In genomic region chr3:79576468-79576816, GRCm38 (mm10) we compare ENCODE assay signal across 11 mouse cellular contexts. TPM values are rescaled to one million over a fixed set of nuclear protein-coding genes. Genes with fewer than 3 reads are reported as not detected.
DNase-seq lines count a peak whose midpoint lies in the region; ATAC-seq and TF ChIP-seq lines count a peak whose summit lies in the region.
"Had no signal": no experiment of that assay in that cellular context is flagged by ENCODE, and none has a peak within 500 bp of the region (broad histone marks: within the 10 kb centered on the region; RNA-seq: fewer than 3 reads in every experiment).

No protein-coding gene starts in this region.

- peak overlapping the region; percentile 15; the same call in 1 of the 2 replicates for H3K4me2 ChIP-seq in heart, embryonic 16.5 days (ENCODE audit: low read depth, low read length)
- peak overlapping the region; percentile 25; the same call in 1 of the 2 replicates for H3K4me2 ChIP-seq in lung, embryonic 16.5 days (ENCODE audit: low read depth, low read length)
- 0 out of 2 replicates have a peak overlapping the region, but pooled peaks have one; percentile 3 for H3K4me2 ChIP-seq in hindbrain, embryonic 14.5 days (replicated peaks)
- H3K4me2 ChIP-seq in myocyte (ENCODE audit: low read depth) = peak overlapping the region; percentile 4

- no peaks in the 10 kb centered on the region for H3K36me3 ChIP-seq in heart, embryonic 16.5 days (ENCODE audit: control insufficient read depth, insufficient read depth)
- H3K36me3 ChIP-seq in lung, embryonic 16.5 days (ENCODE audit: control insufficient read depth, insufficient read depth, low read length) = no peaks in the 10 kb centered on the region
- no peaks in the 10 kb centered on the region for H3K36me3 ChIP-seq in hindbrain, embryonic 14.5 days (replicated peaks; ENCODE audit: control insufficient read depth, insufficient read depth)
- H3K36me3 ChIP-seq in myocyte (ENCODE audit: control insufficient read depth, insufficient read depth) = no peaks in the 10 kb centered on the region

- no peak overlapping the region for H3ac ChIP-seq in myocyte (ENCODE audit: control insufficient read depth, insufficient read length)

- H3K9me3 ChIP-seq in heart, embryonic 16.5 days (replicated peaks; ENCODE audit: control insufficient read depth, low read length) = no peaks in the 10 kb centered on the region
- H3K9me3 ChIP-seq in lung, embryonic 16.5 days (ENCODE audit: control insufficient read depth, low read length) = no peaks in the 10 kb centered on the region
- no peaks in the 10 kb centered on the region for H3K9me3 ChIP-seq in hindbrain, embryonic 14.5 days (ENCODE audit: control insufficient read depth, low read length)

- no peaks in the 10 kb centered on the region for H3K27me3 ChIP-seq in heart, embryonic 16.5 days (ENCODE audit: control insufficient read depth, insufficient read depth, low read length)
- H3K27me3 ChIP-seq in lung, embryonic 16.5 days (ENCODE audit: control insufficient read depth, insufficient read depth, low read depth, low read length) = no peaks in the 10 kb centered on the region
- no peaks in the 10 kb centered on the region for H3K27me3 ChIP-seq in hindbrain, embryonic 14.5 days (ENCODE audit: control insufficient read depth, insufficient read depth, low read length)
- H3K27me3 ChIP-seq in myocyte (ENCODE audit: control insufficient read depth, insufficient read depth, insufficient read length) = no peaks in the 10 kb centered on the region

- ATAC-seq in heart, embryonic 16.5 days (replicated peaks; ENCODE audit: extremely low read depth, insufficient read depth, low FRiP score) = no peak
- ATAC-seq in lung, embryonic 16.5 days (ENCODE audit: low read depth) = peak; percentile 24; the same call in 1 of the 2 replicates
- ATAC-seq in hindbrain, embryonic 14.5 days (ENCODE audit: low FRiP score) = no peak

- peaks cover 8% of the 10 kb centered on the region for H3K4me1 ChIP-seq in heart, embryonic 16.5 days (ENCODE audit: control insufficient read depth, insufficient read depth, low read length)
- no peaks in the 10 kb centered on the region for H3K4me1 ChIP-seq in lung, embryonic 16.5 days (replicated peaks; ENCODE audit: control insufficient read depth, insufficient read depth, low read length)
- no peaks in the 10 kb centered on the region; the same call in 1 of the 2 replicates for H3K4me1 ChIP-seq in hindbrain, embryonic 14.5 days (replicated peaks; ENCODE audit: control insufficient read depth, insufficient read depth, low read length)

- H3K9ac ChIP-seq in heart, embryonic 16.5 days (ENCODE audit: low read length) = peak overlapping the region; percentile 30; the same call in 1 of the 2 replicates
- no peak overlapping the region for H3K9ac ChIP-seq in lung, embryonic 16.5 days (ENCODE audit: low read length)
- H3K9ac ChIP-seq in hindbrain, embryonic 14.5 days = no peak overlapping the region

- H3K27ac ChIP-seq in heart, embryonic 16.5 days (ENCODE audit: low read length) = no peak overlapping the region
- H3K27ac ChIP-seq in lung, embryonic 16.5 days (ENCODE audit: low read length) = no peak overlapping the region
- 0 out of 2 replicates have a peak overlapping the region, but pooled peaks have one; percentile 3 for H3K27ac ChIP-seq in hindbrain, embryonic 14.5 days

- H3K79me2 ChIP-seq in myocyte (ENCODE audit: control insufficient read depth, insufficient read depth) = no peaks in the 10 kb centered on the region

- DNase-seq in heart, postnatal 4 days = no peak
- DNase-seq in lung, postnatal 4 days = no peak
- DNase-seq in hindbrain, embryonic 14.5 days (ENCODE audit: low spot score) = no peak
- no peak for DNase-seq in adrenal gland, postnatal 4 days (ENCODE audit: low spot score in 2 of 2)
- DNase-seq in cerebellum, postnatal 36 days = no peak
- DNase-seq: cerebellum, postnatal 25 days; heart, adult 18-20 months; thymus, postnatal 14 days had no signal

- no peak for TF ChIP-seq POLR2A in myocyte (IDR thresholded peaks at IDR 0.05; ENCODE audit: insufficient read length, low read depth)

- H3K4me3 ChIP-seq in heart, embryonic 16.5 days (ENCODE audit: low read length) = no peak overlapping the region
- no peak overlapping the region for H3K4me3 ChIP-seq in lung, embryonic 16.5 days (ENCODE audit: low read length)
- no peak overlapping the region for H3K4me3 ChIP-seq in hindbrain, embryonic 14.5 days (replicated peaks; ENCODE audit: low read length)
- H3K4me3 ChIP-seq in myocyte = no peak overlapping the region

- WGBS in heart, embryonic 16.5 days = 9% methylated on average over 3 of the region's 3 CpGs
- WGBS in lung, embryonic 16.5 days = 8% methylated on average over 3 of the region's 3 CpGs
- WGBS in hindbrain, embryonic 14.5 days = 14% methylated on average over 3 of the region's 3 CpGs

TF ChIP-seq in myocyte, 11 proteins besides CTCF, POLR2A, EP300 and RAD21:
- TF ChIP-seq MAX (IDR thresholded peaks at IDR 0.05; ENCODE audit: low read depth) = no peak
- TF ChIP-seq POLR2AphosphoS2 (IDR thresholded peaks at IDR 0.05; ENCODE audit: insufficient read length, low read depth) = no peak
- TF ChIP-seq TCF12 (IDR thresholded peaks at IDR 0.05; ENCODE audit: insufficient read depth, poor library complexity, severe bottlenecking) = no peak
- no peak for TF ChIP-seq E2F4 (IDR thresholded peaks at IDR 0.05; ENCODE audit: insufficient read depth)
- no peak for TF ChIP-seq USF1 (IDR thresholded peaks at IDR 0.05; ENCODE audit: low read depth)
- TF ChIP-seq MYOG (IDR thresholded peaks at IDR 0.05; ENCODE audit: control insufficient read depth in 1 of 3, insufficient read depth in 1 of 3, insufficient read length in 2 of 3, low read depth in 2 of 3) = no peak
- TF ChIP-seq REST (IDR thresholded peaks at IDR 0.05; ENCODE audit: insufficient read depth, insufficient read length) = no peak
- no peak for TF ChIP-seq MYOD1 (IDR thresholded peaks at IDR 0.05; ENCODE audit: control insufficient read depth in 1 of 3, insufficient read length in 2 of 3, low read depth in 2 of 3)
- no peak for TF ChIP-seq TCF3 (IDR thresholded peaks at IDR 0.05; ENCODE audit: insufficient read length, low read depth)
- no peak for TF ChIP-seq SRF (IDR thresholded peaks at IDR 0.05; ENCODE audit: control insufficient read depth, insufficient read length, low read depth)

RNA-seq across cellular contexts. Expression of gene Fnip2, which starts 8.8 kb away (rescaled TPM):
- polyA plus RNA-seq in heart, embryonic 16.5 days (2015; fragmentation: Nextera tagmentation; extraction: Ambion mirVana) = 2.6 and 2.7 TPM in 2 replicates
- 10 to 100 TPM; 17.8 to 19.4 TPM for total RNA-seq in heart, postnatal 4 days (2021)
- 3.2 and 3.5 TPM in 2 replicates for polyA plus RNA-seq in lung, embryonic 16.5 days (2015; fragmentation: Nextera tagmentation; extraction: Ambion mirVana)
- polyA plus RNA-seq in hindbrain, embryonic 14.5 days (2014; fragmentation: Nextera tagmentation; extraction: Ambion mirVana) = 5.9 and 9.9 TPM in 2 replicates
- polyA plus RNA-seq in myocyte (2012; fragmentation: generic; extraction: Trizol) = 2.5 TPM
- 10 to 100 TPM; 11.9 to 16.0 TPM for total RNA-seq in adrenal gland, postnatal 4 days (2021)

RNA-seq across cellular contexts. Expression of gene Ppid, which starts 14.7 kb away (rescaled TPM):
- polyA plus RNA-seq in heart, embryonic 16.5 days (2015; fragmentation: Nextera tagmentation; extraction: Ambion mirVana) = 99.8 and 119 TPM in 2 replicates
- total RNA-seq in heart, postnatal 4 days (2021) = 10 to 100 TPM; 40.1 to 48.0 TPM
- polyA plus RNA-seq in lung, embryonic 16.5 days (2015; fragmentation: Nextera tagmentation; extraction: Ambion mirVana) = 150 and 152 TPM in 2 replicates
- polyA plus RNA-seq in hindbrain, embryonic 14.5 days (2014; fragmentation: Nextera tagmentation; extraction: Ambion mirVana) = 151 and 157 TPM in 2 replicates
- polyA plus RNA-seq in myocyte (2012; fragmentation: generic; extraction: Trizol) = 32.1 TPM
- total RNA-seq in adrenal gland, postnatal 4 days (2021) = 10 to 100 TPM; 50.3 to 56.2 TPM

RNA-seq across cellular contexts. Expression of gene 4930579G24Rik, which starts 52.4 kb away (rescaled TPM):
- 21.6 and 27.6 TPM in 2 replicates for polyA plus RNA-seq in heart, embryonic 16.5 days (2015; fragmentation: Nextera tagmentation; extraction: Ambion mirVana)
- total RNA-seq in heart, postnatal 4 days (2021) = 10 to 100 TPM; 11.9 to 14.9 TPM
- 28.3 and 32.0 TPM in 2 replicates for polyA plus RNA-seq in lung, embryonic 16.5 days (2015; fragmentation: Nextera tagmentation; extraction: Ambion mirVana)
- polyA plus RNA-seq in hindbrain, embryonic 14.5 days (2014; fragmentation: Nextera tagmentation; extraction: Ambion mirVana) = 6.2 and 7.6 TPM in 2 replicates
- polyA plus RNA-seq in myocyte (2012; fragmentation: generic; extraction: Trizol) = 3.6 TPM
- 1 to 10 TPM; 7.9 to 8.4 TPM for total RNA-seq in adrenal gland, postnatal 4 days (2021)

RNA-seq across cellular contexts. Expression of gene Etfdh, which starts 52.9 kb away (rescaled TPM):
- 227 and 228 TPM in 2 replicates for polyA plus RNA-seq in heart, embryonic 16.5 days (2015; fragmentation: Nextera tagmentation; extraction: Ambion mirVana)
- 100 to 1,000 TPM; 385 to 407 TPM for total RNA-seq in heart, postnatal 4 days (2021)
- 56.3 and 56.9 TPM in 2 replicates for polyA plus RNA-seq in lung, embryonic 16.5 days (2015; fragmentation: Nextera tagmentation; extraction: Ambion mirVana)
- polyA plus RNA-seq in hindbrain, embryonic 14.5 days (2014; fragmentation: Nextera tagmentation; extraction: Ambion mirVana) = 44.9 and 45.9 TPM in 2 replicates
- 29.7 TPM for polyA plus RNA-seq in myocyte (2012; fragmentation: generic; extraction: Trizol)
- total RNA-seq in adrenal gland, postnatal 4 days (2021) = 100 to 1,000 TPM; 158 to 202 TPM
